Mouse (Mus musculus) liver, postnatal 0 days (tissue): ENCODE data around the gene Gm44965.

Experiments used
- CTCF ChIP-seq: sonication (generic); IDR thresholded peaks from 2 replicates; pipeline ENCODE4 v1.5.1; 2016; ENCODE audit warnings: antibody characterized with exemption, low read depth
- EP300 ChIP-seq: IDR thresholded peaks from 2 replicates; pipeline ENCODE4 v1.6.1; 2016; ENCODE audit warnings: antibody characterized with exemption, low read depth, mild to moderate bottlenecking

GRCm38 (mm10) chr6:48627511-48627924 is 33.8 kb downstream of the Gm44965 start:
- TF ChIP-seq CTCF (no peak), EP300 (no peak)
